Mouse (Mus musculus) ES-E14 (cell line): Measurements from ENCODE around the gene Cebpg. TPM values are rescaled to one million over a fixed set of nuclear protein-coding genes. Genes with fewer than 3 reads are reported as not detected.

ENCODE experiments used
- DNase-seq: peaks from one replicate; pipeline ENCODE4 v3.0.0-alpha.2; 2013; ENCODE audit warnings: low read depth, low spot score
- H3K27ac ChIP-seq: 2 replicates; pipeline ENCODE4 v1.5.1; 2012; ENCODE audit warnings: low read depth, mild to moderate bottlenecking, low read length, moderate library complexity, mixed read lengths; ENCODE audit not compliant: poor library complexity, insufficient read depth, severe bottlenecking
- H3K36me3 ChIP-seq: 2 replicates; pipeline ENCODE4 v1.6.1; 2012; ENCODE audit warnings: mild to moderate bottlenecking, low read length, moderate library complexity, mixed read lengths; ENCODE audit not compliant: control insufficient read depth, poor library complexity, insufficient read depth, severe bottlenecking
- H3K4me1 ChIP-seq, 2 experiments: fragments of 150-350 bp in 1 of 2; sonication (generic) in 1 of 2; 2 replicates each; pipeline ENCODE4 v1.6.1; 2012; ENCODE audit warnings: low read length in 2 of 2, mild to moderate bottlenecking in 1 of 2, mixed read lengths in 1 of 2; ENCODE audit not compliant: control insufficient read depth in 2 of 2, insufficient read depth in 2 of 2, poor library complexity in 1 of 2
- H3K4me3 ChIP-seq, 2 experiments: fragments of 150-350 bp in 1 of 2; sonication (generic) in 1 of 2; 2 replicates each; pipeline ENCODE4 v1.5.1; 2012; ENCODE audit warnings: low read length in 2 of 2, low read depth in 1 of 2, mild to moderate bottlenecking in 1 of 2, mixed read lengths in 1 of 2; ENCODE audit not compliant: insufficient read depth in 1 of 2, poor library complexity in 1 of 2, severe bottlenecking in 1 of 2
- H3K9ac ChIP-seq: 2 replicates; pipeline ENCODE4 v1.6.1; 2012; ENCODE audit warnings: low read depth, mild to moderate bottlenecking, low read length, mixed read lengths; ENCODE audit not compliant: poor library complexity, insufficient read depth, severe bottlenecking
- H3K9me3 ChIP-seq: fragments of 150-350 bp; sonication (generic); 2 replicates; pipeline ENCODE4 v1.6.1; 2012; ENCODE audit warnings: low read depth, mild to moderate bottlenecking, low read length; ENCODE audit not compliant: control insufficient read depth, insufficient read depth
- CHD2 ChIP-seq: IDR thresholded peaks from 2 replicates; pipeline ENCODE4 v1.6.1; 2014; ENCODE audit warnings: mild to moderate bottlenecking, low read depth, low read length, inconsistent platforms
- HCFC1 ChIP-seq: IDR thresholded peaks from 2 replicates; pipeline ENCODE4 v1.6.1; 2012; ENCODE audit warnings: low read length, inconsistent platforms, borderline replicate concordance; ENCODE audit not compliant: insufficient read depth
- MAFK ChIP-seq: IDR thresholded peaks from 2 replicates; pipeline ENCODE4 v1.6.1; 2014; ENCODE audit warnings: mild to moderate bottlenecking, low read depth, low read length, inconsistent platforms; ENCODE audit not compliant: insufficient read depth
- ZC3H11A ChIP-seq: IDR thresholded peaks from 2 replicates; pipeline ENCODE4 v1.6.1; 2012; ENCODE audit warnings: low read depth, mild to moderate bottlenecking, inconsistent platforms, low read length, borderline replicate concordance
- ZNF384 ChIP-seq: IDR thresholded peaks from 2 replicates; pipeline ENCODE4 v1.6.1; 2012; ENCODE audit warnings: low read depth, low read length, inconsistent platforms
- in situ Hi-C, 2 experiments: fragments of 600-800 bp; cut with MboI; formaldehyde crosslinking; loops; one replicate each; pipeline ENCODE4 v1.15.1; 2025; ENCODE audit warnings: low sequenced_read_pairs in 2 of 2, inconsistent platforms in 1 of 2; ENCODE audit not compliant: unreplicated experiment in 2 of 2
- total RNA-seq: library from RNA; depleted of rRNA; stranded (reverse); fragments of 300-350 nt; gene quantifications from 2 replicates; pipeline ENCODE4 v1.2.3, GENCODE M21; 2012

Cebpg gene
- total RNA-seq, 1 experiment: 14.0 TPM

GRCm38 (mm10) chr7:35025409-35026275 lies 30.7 kb downstream of the Cebpg start:
- no peak overlapping the region for H3K27ac ChIP-seq
- peaks cover 0 to 4% of the 10 kb centered on the region in 2 experiments; a peak in 1 of 4 replicates for H3K4me1 ChIP-seq
- in situ Hi-C loops: no loop called here
- no peak overlapping the region for H3K9ac ChIP-seq
- no peaks in the 10 kb centered on the region for H3K9me3 ChIP-seq
- H3K4me3 ChIP-seq: no peak overlapping the region
- H3K36me3 ChIP-seq: peaks cover 9% of the 10 kb centered on the region; the same call in 1 of the 2 replicates
- DNase-seq: peak; percentile 37
- TF ChIP-seq ZC3H11A: peak; percentile 68; the same call in 1 of the 2 replicates
- TF ChIP-seq HCFC1: no peak

DNA sequence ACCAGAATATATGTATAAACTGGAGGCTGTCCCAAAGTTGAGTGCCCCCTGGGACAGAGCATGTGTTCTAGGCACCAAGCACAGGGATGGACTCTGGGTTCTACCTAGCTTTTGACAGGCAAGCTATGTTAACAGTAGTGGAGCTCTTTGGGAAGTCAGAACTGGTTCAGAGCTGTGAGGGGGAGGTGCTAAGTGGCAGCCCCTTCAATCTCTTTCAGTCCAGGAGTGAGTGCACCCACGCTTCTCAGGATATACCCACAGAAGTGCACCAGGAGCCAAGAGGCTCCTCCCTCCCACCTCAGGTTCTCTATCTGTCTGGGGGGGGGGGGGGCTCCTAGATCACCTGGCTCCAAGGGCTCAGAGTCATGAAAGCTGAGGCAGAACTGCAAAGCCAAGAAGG lies 31.9 kb downstream of the Cebpg start:
- no peak for DNase-seq
- Histone ChIP-seq H3K4me3 (no peak overlapping the region), H3K4me1 (peaks cover 0 to 4% of the 10 kb centered on the region in 2 experiments; a peak in 1 of 4 replicates), H3K36me3 (peaks cover 6% of the 10 kb centered on the region; the same call in 1 of the 2 replicates), H3K27ac (no peak overlapping the region), H3K9me3 (no peaks in the 10 kb centered on the region), H3K9ac (no peak overlapping the region)
- TF ChIP-seq ZNF384: no peak
- no peak for TF ChIP-seq ZC3H11A
- TF ChIP-seq CHD2: no peak
- TF ChIP-seq HCFC1: no peak
- in situ Hi-C loops: loop anchor here in 1 of 2 experiments (25.0 kb wide), 1 partner anchor 187 kb away; no protein-coding TSS in a partner anchor

DNA sequence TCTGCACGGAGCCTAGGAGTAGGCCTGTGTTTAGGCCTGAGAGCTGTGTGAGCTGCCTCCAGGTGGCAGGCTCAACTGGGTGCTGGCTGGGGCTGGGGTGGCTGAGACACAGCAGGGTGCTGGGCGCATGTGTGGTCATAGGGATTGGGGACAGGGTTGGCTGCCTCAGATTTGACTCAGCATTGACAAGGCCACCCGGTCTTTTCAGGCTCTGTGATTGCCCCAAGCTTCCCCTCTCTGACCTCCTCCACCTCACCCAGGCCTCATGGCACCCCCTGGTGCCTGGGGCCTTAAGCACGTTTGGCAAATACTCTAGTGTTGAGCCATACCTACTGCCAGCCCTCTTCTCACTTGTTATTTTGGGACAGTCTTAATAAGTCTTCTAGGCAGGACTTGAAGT lies 33.1 kb downstream of the Cebpg start:
- no peak overlapping the region for H3K9ac ChIP-seq
- no peaks in the 10 kb centered on the region for H3K4me1 ChIP-seq
- no peak for DNase-seq
- TF ChIP-seq ZNF384 (no peak), MAFK (no peak), ZC3H11A (no peak), CHD2 (no peak), HCFC1 (no peak)
- in situ Hi-C loops: loop anchor here in 1 of 2 experiments (25.0 kb wide), 1 partner anchor 186 kb away; no protein-coding TSS in a partner anchor
- no peak overlapping the region for H3K4me3 ChIP-seq
- no peaks in the 10 kb centered on the region for H3K9me3 ChIP-seq
- H3K36me3 ChIP-seq: peaks cover 3% of the 10 kb centered on the region; the same call in 1 of the 2 replicates
- H3K27ac ChIP-seq: no peak overlapping the region

DNA sequence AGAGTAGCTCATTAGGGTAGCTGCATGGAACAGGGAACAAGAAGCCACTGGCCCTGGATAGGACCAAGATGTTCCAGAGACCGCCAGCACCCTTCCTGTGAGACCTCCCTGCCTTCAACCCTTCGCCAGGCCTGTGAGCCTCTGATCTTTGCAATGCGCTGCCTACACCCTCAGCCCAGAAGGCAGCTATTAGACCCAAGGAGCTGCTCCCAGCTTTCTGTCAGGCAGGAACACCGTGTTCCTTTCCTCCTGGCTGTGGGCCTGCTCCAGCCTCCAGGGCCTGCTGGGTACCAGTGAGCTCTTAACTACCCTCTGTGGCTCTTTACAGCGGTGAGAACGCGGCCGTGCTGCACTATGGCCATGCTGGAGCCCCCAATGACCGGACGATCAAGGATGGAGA lies 35.0 kb downstream of the Cebpg start:
- in situ Hi-C loops: loop anchor here in 1 of 2 experiments (25.0 kb wide), 1 partner anchor 184 kb away; no protein-coding TSS in a partner anchor
- no peak overlapping the region for H3K9ac ChIP-seq
- DNase-seq: no peak
- no peaks in the 10 kb centered on the region for H3K4me1 ChIP-seq
- no peaks in the 10 kb centered on the region for H3K9me3 ChIP-seq
- H3K4me3 ChIP-seq: no peak overlapping the region
- H3K36me3 ChIP-seq: peaks cover 3% of the 10 kb centered on the region; the same call in 1 of the 2 replicates
- no peak for TF ChIP-seq ZC3H11A
- TF ChIP-seq HCFC1: no peak
- no peak for TF ChIP-seq CHD2
- no peak for TF ChIP-seq ZNF384
- TF ChIP-seq MAFK: no peak
- no peak overlapping the region for H3K27ac ChIP-seq
